Mouse (Mus musculus): ENCODE results near the gene Klhl29. TPM values are rescaled to one million over a fixed set of nuclear protein-coding genes. Genes with fewer than 3 reads are reported as not detected.

Klhl29 gene
- total RNA-seq, 2 experiments from 2014 or later = 27.1 to 27.5 TPM

- DNase-seq (ENCODE audit: low spot score in 2 of 2) = no peak
Measured at GRCm38 (mm10) chr12:5070131-5070530, 305.4 kb downstream of the Klhl29 start.

GRCm38 (mm10) chr12:5067590-5067989 is 307.9 kb downstream of the Klhl29 start:
- DNase-seq (ENCODE audit: low spot score in 2 of 2) = no peak

GRCm38 (mm10) chr12:5048104-5048503 is 327.4 kb downstream of the Klhl29 start:
- no peak for DNase-seq (ENCODE audit: low spot score in 2 of 2)

- DNase-seq (ENCODE audit: low spot score in 2 of 2) = no peak
Measured at GRCm38 (mm10) chr12:5044141-5044540, 331.3 kb downstream of the Klhl29 start.

GRCm38 (mm10) chr12:5038008-5038407 is 337.5 kb downstream of the Klhl29 start:
- no peak for DNase-seq (ENCODE audit: low spot score in 2 of 2)

GRCm38 (mm10) chr12:5029035-5029434 is 346.4 kb downstream of the Klhl29 start:
- DNase-seq (ENCODE audit: low spot score in 2 of 2) = no peak

Measured in layer of hippocampus, postnatal 10 days (tissue).